Mouse (Mus musculus): ENCODE results near the gene Atp9a. TPM values are rescaled to one million over a fixed set of nuclear protein-coding genes. Genes with fewer than 3 reads are reported as not detected.

Atp9a gene
- polyA plus RNA-seq, 1 experiment from 2014 or later: 35.2 TPM

GRCm38 (mm10) chr2:168608125-168608564 lies 134.1 kb downstream of the Atp9a start:
- ATAC-seq: no peak
- 65% methylated on average over 9 of the region's 9 CpGs for WGBS
- H3K9ac ChIP-seq: no peak overlapping the region
- H3K27me3 ChIP-seq: peaks cover 3% of the 10 kb centered on the region
- H3K4me3 ChIP-seq: no peak overlapping the region
- H3K9me3 ChIP-seq (replicated peaks): no peaks in the 10 kb centered on the region
- peaks cover 5% of the 10 kb centered on the region; the same call in 1 of the 2 replicates for H3K4me1 ChIP-seq
- H3K36me3 ChIP-seq (ENCODE audit: poor library complexity, severe bottlenecking): no peaks in the 10 kb centered on the region
- no peak overlapping the region for H3K4me2 ChIP-seq
- no peak overlapping the region for H3K27ac ChIP-seq

DNA sequence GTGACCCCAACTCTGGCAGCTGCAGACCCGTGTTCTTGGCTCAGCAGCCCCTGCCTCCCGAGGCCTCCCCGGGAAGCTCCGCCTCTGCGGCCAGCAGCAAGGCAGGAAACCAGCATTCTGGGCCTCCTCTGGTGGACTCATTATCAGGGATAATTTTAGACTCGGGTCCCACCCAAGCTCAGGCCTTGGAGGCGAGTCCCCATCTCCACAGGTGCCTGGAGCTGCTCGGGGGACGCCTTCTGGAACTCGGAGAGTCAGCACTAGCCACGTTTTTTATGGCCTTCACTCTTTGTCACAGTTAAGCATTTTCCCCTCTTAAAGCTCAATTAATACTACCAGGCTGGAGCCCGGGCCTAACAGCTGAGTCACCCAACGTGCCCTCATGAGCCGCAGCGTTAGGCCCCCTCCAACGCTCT lies 137.5 kb downstream of the Atp9a start:
- WGBS: 53% methylated on average over 16 of the region's 16 CpGs
- peaks cover 29% of the 10 kb centered on the region for H3K4me1 ChIP-seq
- no peak overlapping the region for H3K4me2 ChIP-seq
- H3K4me3 ChIP-seq: no peak overlapping the region
- no peaks in the 10 kb centered on the region for H3K9me3 ChIP-seq (replicated peaks)
- ATAC-seq: no peak
- peaks cover 38% of the 10 kb centered on the region for H3K27me3 ChIP-seq
- no peak overlapping the region for H3K9ac ChIP-seq
- no peaks in the 10 kb centered on the region for H3K36me3 ChIP-seq (ENCODE audit: poor library complexity, severe bottlenecking)
- H3K27ac ChIP-seq: no peak overlapping the region

GRCm38 (mm10) chr2:168602387-168602741 lies 139.8 kb downstream of the Atp9a start:
- H3K36me3 ChIP-seq (ENCODE audit: poor library complexity, severe bottlenecking): no peaks in the 10 kb centered on the region
- no peak overlapping the region for H3K27ac ChIP-seq
- no peaks in the 10 kb centered on the region for H3K9me3 ChIP-seq (replicated peaks)
- H3K4me3 ChIP-seq: no peak overlapping the region
- ATAC-seq: no peak
- H3K4me2 ChIP-seq: peak overlapping the region; percentile 90; the same call in 1 of the 2 replicates
- H3K9ac ChIP-seq: 0 out of 2 replicates have a peak overlapping the region, but pooled peaks have one; percentile 72
- WGBS: 30% methylated on average over 12 of the region's 12 CpGs
- peaks cover 29% of the 10 kb centered on the region for H3K4me1 ChIP-seq
- peaks cover 58% of the 10 kb centered on the region for H3K27me3 ChIP-seq

GRCm38 (mm10) chr2:168601491-168602386 lies 140.5 kb downstream of the Atp9a start, which contains the start of gene Nfatc2:
TSS of gene Nfatc2 (minus strand) at chr2:168601657.
- no peaks in the 10 kb centered on the region for H3K36me3 ChIP-seq (ENCODE audit: poor library complexity, severe bottlenecking)
- peak within 1 kb of the TSS; percentile 12; the same call in 1 of the 2 replicates for H3K27ac ChIP-seq
- ATAC-seq: peak; percentile 83
- H3K9ac ChIP-seq: peak within 1 kb of the TSS; percentile 72
- H3K4me3 ChIP-seq: peak within 1 kb of the TSS; percentile 52
- no peaks in the 10 kb centered on the region for H3K9me3 ChIP-seq (replicated peaks)
- H3K4me1 ChIP-seq: peaks cover 29% of the 10 kb centered on the region
- peaks cover 58% of the 10 kb centered on the region for H3K27me3 ChIP-seq
- WGBS: under 1% methylated on average over 41 of the region's 56 CpGs
- H3K4me2 ChIP-seq: peak within 1 kb of the TSS; percentile 90

DNA sequence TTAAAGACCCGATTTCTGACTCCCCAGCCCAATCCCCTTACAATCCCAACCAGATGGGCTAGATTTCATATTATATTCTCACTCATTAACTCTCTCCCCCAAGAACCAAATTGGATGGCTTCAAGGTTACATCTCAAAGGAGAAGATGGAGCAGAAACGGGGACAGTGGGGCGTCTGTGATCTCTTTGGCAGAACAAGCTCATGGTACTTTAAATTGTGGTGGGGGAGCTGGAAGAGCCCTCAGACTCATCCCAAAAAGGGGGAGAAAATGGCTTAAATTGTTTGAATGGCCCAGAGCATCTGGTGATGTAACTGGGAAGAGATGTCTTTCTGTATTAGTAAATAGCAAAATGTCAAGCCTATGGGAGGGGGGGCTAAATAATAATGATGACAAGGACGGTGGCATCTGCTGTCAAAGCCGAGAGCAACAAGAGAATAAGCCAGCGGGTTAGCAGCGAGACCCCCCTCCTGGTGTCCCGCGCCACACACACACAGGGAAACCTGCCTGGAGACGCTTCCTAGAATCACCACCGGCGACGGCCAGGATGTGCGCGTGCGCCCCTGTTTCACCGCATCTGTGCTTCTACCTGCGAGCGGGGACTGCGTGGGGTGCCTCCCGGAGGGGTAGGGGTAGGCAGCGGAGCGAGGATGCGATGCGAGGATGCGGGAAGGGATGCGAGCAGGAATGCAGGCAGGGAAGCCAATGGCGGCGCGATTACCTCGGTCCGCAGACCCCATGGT lies 141.3 kb downstream of the Atp9a start:
- H3K27ac ChIP-seq: peak overlapping the region; percentile 12; the same call in 1 of the 2 replicates
- peak overlapping the region; percentile 90 for H3K4me2 ChIP-seq
- H3K4me1 ChIP-seq: peaks cover 29% of the 10 kb centered on the region
- H3K9me3 ChIP-seq (replicated peaks): no peaks in the 10 kb centered on the region
- peaks cover 58% of the 10 kb centered on the region for H3K27me3 ChIP-seq
- WGBS: under 1% methylated on average over 32 of the region's 32 CpGs
- peak overlapping the region; percentile 52 for H3K4me3 ChIP-seq
- H3K36me3 ChIP-seq (ENCODE audit: poor library complexity, severe bottlenecking): no peaks in the 10 kb centered on the region
- peak; percentile 76 for ATAC-seq
- peak overlapping the region; percentile 72 for H3K9ac ChIP-seq

- 81% methylated on average over 7 of the region's 7 CpGs for WGBS
- H3K36me3 ChIP-seq (ENCODE audit: poor library complexity, severe bottlenecking): no peaks in the 10 kb centered on the region
- H3K9ac ChIP-seq: no peak overlapping the region
- H3K9me3 ChIP-seq (replicated peaks): no peaks in the 10 kb centered on the region
- no peak overlapping the region for H3K4me3 ChIP-seq
- no peak overlapping the region for H3K4me2 ChIP-seq
- no peak for ATAC-seq
- peaks cover 42% of the 10 kb centered on the region for H3K27me3 ChIP-seq
- H3K4me1 ChIP-seq: peaks cover 10% of the 10 kb centered on the region
- no peak overlapping the region for H3K27ac ChIP-seq
Measured at GRCm38 (mm10) chr2:168595693-168596092, 146.5 kb downstream of the Atp9a start.

DNA sequence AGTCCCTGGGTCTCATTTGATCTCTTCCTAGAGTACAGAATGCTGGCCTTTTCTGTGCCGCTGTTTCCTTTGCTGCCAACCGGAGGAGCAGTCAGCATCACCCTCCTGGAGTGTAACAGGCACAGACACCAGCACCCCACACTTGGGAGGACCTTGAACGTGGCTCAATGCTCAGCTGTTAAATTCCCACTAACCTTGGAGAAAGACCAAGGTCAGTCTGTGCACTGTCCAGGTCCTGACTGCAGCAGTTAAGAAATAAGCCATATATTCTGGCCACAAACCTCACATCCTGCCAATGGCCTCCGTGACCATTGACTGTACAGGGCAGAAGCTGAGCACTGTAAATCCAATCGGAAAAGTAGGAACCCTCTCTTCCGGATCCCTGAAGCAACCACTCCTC lies 148.5 kb downstream of the Atp9a start:
- H3K4me3 ChIP-seq: no peak overlapping the region
- H3K9ac ChIP-seq: no peak overlapping the region
- no peak overlapping the region for H3K27ac ChIP-seq
- H3K4me2 ChIP-seq: no peak overlapping the region
- no peaks in the 10 kb centered on the region for H3K9me3 ChIP-seq (replicated peaks)
- peaks cover 21% of the 10 kb centered on the region for H3K4me1 ChIP-seq
- 83% methylated on average over 6 of the region's 6 CpGs for WGBS
- no peaks in the 10 kb centered on the region for H3K36me3 ChIP-seq (ENCODE audit: poor library complexity, severe bottlenecking)
- peaks cover 42% of the 10 kb centered on the region for H3K27me3 ChIP-seq
- no peak for ATAC-seq

DNA sequence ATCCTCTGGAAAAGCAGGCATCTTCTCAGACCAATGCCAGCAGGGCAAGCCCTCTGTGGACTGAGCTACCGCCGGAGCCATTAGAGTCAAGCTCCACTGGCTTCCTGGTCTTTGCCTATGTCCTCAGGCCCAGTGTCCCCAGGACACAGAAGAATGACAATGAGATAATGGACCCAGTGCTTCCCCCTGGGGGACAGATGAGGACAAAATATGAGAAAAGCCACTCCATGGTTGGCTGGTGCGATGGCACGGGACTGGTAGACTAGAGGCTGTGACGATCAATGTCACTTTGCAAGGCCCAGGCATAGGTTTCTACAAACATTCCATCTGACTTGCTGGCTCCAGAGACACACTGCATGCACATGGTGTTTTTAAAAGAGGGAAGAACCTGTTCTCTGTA lies 149.2 kb downstream of the Atp9a start:
- H3K36me3 ChIP-seq (ENCODE audit: poor library complexity, severe bottlenecking): no peaks in the 10 kb centered on the region
- H3K9ac ChIP-seq: no peak overlapping the region
- no peak overlapping the region for H3K4me2 ChIP-seq
- H3K27ac ChIP-seq: no peak overlapping the region
- ATAC-seq: no peak
- 82% methylated on average over 5 of the region's 5 CpGs for WGBS
- H3K4me3 ChIP-seq: no peak overlapping the region
- H3K4me1 ChIP-seq: peaks cover 28% of the 10 kb centered on the region
- H3K27me3 ChIP-seq: peaks cover 37% of the 10 kb centered on the region
- no peaks in the 10 kb centered on the region for H3K9me3 ChIP-seq (replicated peaks)

DNA sequence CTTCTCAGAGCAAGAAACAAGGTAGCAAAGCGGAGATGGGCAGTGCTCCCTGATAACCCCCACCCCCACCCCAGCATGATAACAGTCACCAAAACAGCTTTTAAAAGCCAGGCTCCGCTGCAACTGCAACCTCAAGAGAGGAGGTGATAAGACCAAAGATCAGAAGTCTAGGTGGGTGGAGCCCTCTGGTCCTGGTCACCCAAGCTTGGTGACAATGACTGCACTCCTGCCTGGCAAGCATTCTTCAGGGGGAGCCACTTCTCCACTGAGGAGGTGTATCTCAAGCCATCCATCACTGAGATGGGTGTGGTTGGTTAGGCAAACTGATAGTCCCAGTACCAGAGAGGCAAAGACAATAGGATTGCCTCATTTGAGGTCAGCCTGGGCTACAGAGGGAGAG lies 151.1 kb downstream of the Atp9a start:
- Histone ChIP-seq H3K4me2 (no peak overlapping the region), H3K4me1 (peaks cover 35% of the 10 kb centered on the region), H3K36me3 (ENCODE audit: poor library complexity, severe bottlenecking) (no peaks in the 10 kb centered on the region), H3K27ac (no peak overlapping the region), H3K9me3 (replicated peaks) (no peaks in the 10 kb centered on the region), H3K27me3 (peaks cover 32% of the 10 kb centered on the region), H3K9ac (no peak overlapping the region), H3K4me3 (no peak overlapping the region)
- WGBS: 85% methylated on average over 2 of the region's 2 CpGs
- ATAC-seq: no peak

DNA sequence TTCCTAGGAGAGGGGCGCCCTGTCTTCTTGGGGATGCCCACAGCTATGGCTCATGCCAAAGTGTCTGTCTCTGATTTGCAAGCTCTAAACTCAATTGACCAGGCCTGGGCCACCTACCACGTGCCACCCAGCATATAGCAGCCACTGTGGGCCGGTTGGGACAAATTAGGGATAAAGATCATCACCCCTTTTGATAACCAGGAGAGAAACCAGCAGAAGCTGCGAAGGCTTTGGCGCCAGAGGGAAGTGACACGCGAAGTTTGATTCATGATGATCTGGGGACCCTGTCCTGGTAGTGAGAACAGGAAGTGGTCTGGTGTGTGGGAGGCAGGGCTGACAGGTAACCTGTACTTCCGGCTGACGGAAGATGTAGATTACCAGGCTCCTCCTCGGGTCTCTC lies 151.7 kb downstream of the Atp9a start:
- Histone ChIP-seq H3K4me2 (peak overlapping the region; percentile 79), H3K4me1 (peaks cover 35% of the 10 kb centered on the region), H3K9ac (peak overlapping the region; percentile 57), H3K4me3 (peak overlapping the region; percentile 41), H3K36me3 (ENCODE audit: poor library complexity, severe bottlenecking) (no peaks in the 10 kb centered on the region), H3K27ac (no peak overlapping the region), H3K9me3 (replicated peaks) (no peaks in the 10 kb centered on the region), H3K27me3 (peaks cover 32% of the 10 kb centered on the region)
- WGBS: 49% methylated on average over 10 of the region's 10 CpGs
- ATAC-seq: no peak

GRCm38 (mm10) chr2:168590168-168590551 lies 152.0 kb downstream of the Atp9a start:
- Histone ChIP-seq H3K9ac (peak overlapping the region; percentile 57), H3K4me1 (peaks cover 35% of the 10 kb centered on the region), H3K27me3 (peaks cover 32% of the 10 kb centered on the region), H3K4me3 (peak overlapping the region; percentile 41), H3K36me3 (ENCODE audit: poor library complexity, severe bottlenecking) (no peaks in the 10 kb centered on the region), H3K27ac (no peak overlapping the region), H3K9me3 (replicated peaks) (no peaks in the 10 kb centered on the region), H3K4me2 (peak overlapping the region; percentile 79)
- whole genome bisulfite sequencing: under 1% methylated on average over 36 of the region's 38 CpGs
- peak; percentile 23; the same call in 1 of the 2 replicates for ATAC-seq

Measured in forebrain, embryonic 13.5 days (tissue).